Comparison of ENCODE assay signal across 10 mouse cellular contexts in the genomic region with DNA sequence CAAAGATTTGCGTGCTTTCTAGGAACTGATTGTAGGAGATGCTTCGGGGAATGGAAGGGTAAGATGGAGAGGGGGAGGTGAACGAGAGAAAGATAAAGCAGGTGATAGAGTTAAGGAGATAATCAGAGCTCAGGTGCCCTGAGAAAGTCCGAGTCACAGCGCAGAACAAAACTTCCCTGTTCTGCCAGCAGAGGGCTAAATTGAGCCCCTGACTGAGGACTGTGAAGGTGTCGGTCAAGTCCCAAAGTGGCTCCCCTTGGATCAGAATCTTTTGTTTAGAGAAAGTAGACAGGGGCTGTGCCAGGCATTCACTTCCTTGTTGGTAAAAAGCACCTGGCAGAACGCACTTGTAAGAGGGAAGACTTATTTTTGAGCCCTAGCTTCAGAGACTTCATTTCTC. TPM values are rescaled to one million over a fixed set of nuclear protein-coding genes. Genes with fewer than 3 reads are reported as not detected.
DNase-seq lines count a peak whose midpoint lies in the region; ATAC-seq and TF ChIP-seq lines count a peak whose summit lies in the region.
"Had no signal": no experiment of that assay in that cellular context is flagged by ENCODE, and none has a peak within 500 bp of the region (broad histone marks: within the 10 kb centered on the region; RNA-seq: fewer than 3 reads in every experiment).

No protein-coding gene starts in this region.

- DNase-seq in adrenal gland, adult 2 months: peak; percentile 34
- no peak for DNase-seq in adrenal gland, postnatal 4 days (ENCODE audit: low spot score in 2 of 2)
- DNase-seq in kidney, postnatal 0 days (ENCODE audit: low spot score): peak; percentile 26
- peak; percentile 62 for DNase-seq in R1 (ENCODE audit: low read depth, low spot score)
- DNase-seq in limb, embryonic 11.5 days (ENCODE audit: low spot score): peak; percentile 55
- no peak for DNase-seq in frontal cortex, postnatal 14 days (ENCODE audit: low spot score in 2 of 2)
- DNase-seq: liver, embryonic 13.5 days had no signal

- no peaks in the 10 kb centered on the region for H3K9me3 ChIP-seq in kidney, postnatal 0 days (replicated peaks; ENCODE audit: low read length)
- no peaks in the 10 kb centered on the region for H3K9me3 ChIP-seq in kidney, embryonic 14.5 days (ENCODE audit: control insufficient read depth, low read length)
- H3K9me3 ChIP-seq in limb, embryonic 11.5 days (ENCODE audit: control insufficient read depth, low read length): no peaks in the 10 kb centered on the region
- H3K9me3 ChIP-seq: liver, embryonic 13.5 days; stomach, embryonic 15.5 days had no signal

- no peak overlapping the region for H3K4me3 ChIP-seq in kidney, postnatal 0 days (replicated peaks; ENCODE audit: low read depth, low read length)
- H3K4me3 ChIP-seq in kidney, embryonic 14.5 days (ENCODE audit: low read length): no peak overlapping the region
- no peak overlapping the region for H3K4me3 ChIP-seq in limb, embryonic 11.5 days (ENCODE audit: low read depth, low read length)
- H3K4me3 ChIP-seq: liver, embryonic 13.5 days; stomach, embryonic 15.5 days had no signal

- H3K36me3 ChIP-seq in kidney, postnatal 0 days (ENCODE audit: insufficient read depth, low read length): no peaks in the 10 kb centered on the region
- H3K36me3 ChIP-seq in kidney, embryonic 14.5 days (ENCODE audit: control insufficient read depth, insufficient read depth, low read length): no peaks in the 10 kb centered on the region
- no peaks in the 10 kb centered on the region for H3K36me3 ChIP-seq in limb, embryonic 11.5 days (ENCODE audit: control insufficient read depth, insufficient read depth, low read length)
- H3K36me3 ChIP-seq: liver, embryonic 13.5 days; stomach, embryonic 15.5 days had no signal

- 0 out of 2 replicates have a peak, but pooled peaks cover 3% of the 10 kb centered on the region for H3K27me3 ChIP-seq in kidney, postnatal 0 days (ENCODE audit: insufficient read depth, low read length)
- H3K27me3 ChIP-seq in kidney, embryonic 14.5 days (ENCODE audit: control insufficient read depth, insufficient read depth, low read length): peaks cover 5% of the 10 kb centered on the region
- H3K27me3 ChIP-seq in limb, embryonic 11.5 days (ENCODE audit: control insufficient read depth, insufficient read depth, low read length): no peaks in the 10 kb centered on the region

- no peak overlapping the region for H3K9ac ChIP-seq in kidney, postnatal 0 days (ENCODE audit: low read depth, low read length)
- no peak overlapping the region for H3K9ac ChIP-seq in kidney, embryonic 14.5 days (ENCODE audit: low read depth, low read length)
- H3K9ac ChIP-seq in limb, embryonic 11.5 days (ENCODE audit: low read length): no peak overlapping the region
- H3K9ac ChIP-seq: liver, embryonic 13.5 days; stomach, embryonic 15.5 days had no signal

- H3K27ac ChIP-seq in kidney, postnatal 0 days: no peak overlapping the region
- H3K27ac ChIP-seq in kidney, embryonic 14.5 days (ENCODE audit: low read depth, low read length): no peak overlapping the region
- H3K27ac ChIP-seq in limb, embryonic 11.5 days (replicated peaks; ENCODE audit: low read depth, low read length): no peak overlapping the region
- H3K27ac ChIP-seq: liver, embryonic 13.5 days; stomach, embryonic 15.5 days had no signal

- peak; percentile 70 for TF ChIP-seq CTCF in kidney, postnatal 0 days (IDR thresholded peaks at IDR 0.05; ENCODE audit: low read depth)

- WGBS in kidney, postnatal 0 days: 27% methylated on average over 7 of the region's 7 CpGs
- WGBS in kidney, embryonic 14.5 days: 30% methylated on average over 7 of the region's 7 CpGs
- 22% methylated on average over 7 of the region's 7 CpGs for WGBS in limb, embryonic 11.5 days

- ATAC-seq in kidney, postnatal 0 days (replicated peaks; ENCODE audit: low FRiP score, low read depth): no peak
- no peak for ATAC-seq in kidney, embryonic 14.5 days (ENCODE audit: low FRiP score, low TSS enrichment)
- ATAC-seq in limb, embryonic 11.5 days (ENCODE audit: insufficient number of reproducible peaks, low FRiP score, low TSS enrichment, low read depth): no peak
- no peak for ATAC-seq in erythroid progenitor cell, adult 5-6 weeks (replicated peaks; ENCODE audit: low FRiP score, poor library complexity, severe bottlenecking)

- H3K4me1 ChIP-seq in kidney, postnatal 0 days (replicated peaks; ENCODE audit: insufficient read depth, low read length): peaks cover 5% of the 10 kb centered on the region; the same call in 1 of the 2 replicates
- H3K4me1 ChIP-seq in kidney, embryonic 14.5 days (ENCODE audit: control insufficient read depth, insufficient read depth, low read length): 0 out of 2 replicates have a peak, but pooled peaks cover 2% of the 10 kb centered on the region
- no peaks in the 10 kb centered on the region for H3K4me1 ChIP-seq in limb, embryonic 11.5 days (ENCODE audit: control insufficient read depth, insufficient read depth, low read length)

- H3K4me2 ChIP-seq in kidney, postnatal 0 days (ENCODE audit: low read length): no peak overlapping the region
- H3K4me2 ChIP-seq in kidney, embryonic 14.5 days (replicated peaks; ENCODE audit: low read depth, low read length): no peak overlapping the region
- no peak overlapping the region for H3K4me2 ChIP-seq in limb, embryonic 11.5 days (ENCODE audit: low read depth, severe bottlenecking)
- H3K4me2 ChIP-seq: liver, embryonic 13.5 days; stomach, embryonic 15.5 days had no signal

RNA-seq across cellular contexts. Expression of gene Prokr2, which starts 4.3 kb away (rescaled TPM):
- total RNA-seq in adrenal gland, adult 2 months (2021): under 1 TPM in 1 of 2 experiments, not detected in 1; 0.09 TPM
- not detected in 2 replicates for polyA plus RNA-seq in adrenal gland, adult 2 months (2012; rRNA removed)
- total RNA-seq in adrenal gland, postnatal 4 days (2021): under 1 TPM in 1 of 2 experiments, not detected in 1; 0.31 TPM
- 0.08 and 0.18 TPM in 2 replicates for polyA plus RNA-seq in kidney, postnatal 0 days (2015; fragmentation: Nextera tagmentation; extraction: Ambion mirVana)
- 0.20 and 0.30 TPM in 2 replicates for polyA plus RNA-seq in kidney, embryonic 14.5 days (2014; fragmentation: Nextera tagmentation; extraction: Ambion mirVana)
- polyA plus RNA-seq in limb, embryonic 11.5 days (2014; fragmentation: Nextera tagmentation; extraction: Ambion mirVana): 2.0 and 2.7 TPM in 2 replicates
- total RNA-seq in erythroid progenitor cell, adult 5-6 weeks (2015; ENCODE audit: low replicate concordance): not detected in 2 replicates
- not detected in 2 replicates for total RNA-seq in erythroid progenitor cell, adult 5-6 weeks (2017; ENCODE audit: low replicate concordance)

Comparison
In these comparisons a context has a peak if more than half of its experiments do, and no peak if none do; other contexts are left out.
1. DNase-seq: peak in adrenal gland, adult 2 months (single experiment), kidney, postnatal 0 days (single experiment), R1 (single experiment) and limb, embryonic 11.5 days (single experiment); none in adrenal gland, postnatal 4 days (0 of 2) and frontal cortex, postnatal 14 days (0 of 2).